ENCODE assay signal across 22 mouse cellular contexts in genomic region chr7:66185370-66185769, GRCm38 (mm10).
A peak's percentile ranks its signal among the peaks of the same experiment; 100 is the strongest.
DNase-seq lines count a peak whose midpoint lies in the region; ATAC-seq and TF ChIP-seq lines count a peak whose summit lies in the region.
"Had no signal": no experiment of that assay in that cellular context is flagged by ENCODE, and none has a peak within 500 bp of the region (broad histone marks: within the 10 kb centered on the region; RNA-seq: fewer than 3 reads in every experiment).

No protein-coding gene starts in this region.

- H3K4me1 ChIP-seq in forebrain, postnatal 0 days (ENCODE audit: insufficient read depth), result no peaks in the 10 kb centered on the region
- H3K4me1 ChIP-seq in forebrain, embryonic 10.5 days, result 0 out of 2 replicates have a peak, but pooled peaks cover 3% of the 10 kb centered on the region
- H3K4me1 ChIP-seq: forebrain, embryonic 12.5 days had no signal

- no peak for TF ChIP-seq CTCF in forebrain, postnatal 0 days (IDR thresholded peaks at IDR 0.05; ENCODE audit: low read depth)

- DNase-seq in forebrain, postnatal 0 days, result no peak
- DNase-seq in forebrain, embryonic 10.5 days (ENCODE audit: extremely low spot score, low spot score), result no peak
- peak; percentile 79 to 81 for DNase-seq in spleen, postnatal 36 days (ENCODE audit: low spot score in 2 of 2)
- DNase-seq in spleen, postnatal 14 days (ENCODE audit: low spot score in 2 of 2), result no peak
- peak; percentile 83 for DNase-seq in induced T-regulatory cell, adult 2 months (ENCODE audit: low read depth)
- DNase-seq in splenic B cell, adult 2 months (ENCODE audit: low read depth, low spot score), result peak; percentile 91
- DNase-seq in adrenal gland, postnatal 10 days, result no peak
- no peak for DNase-seq in layer of hippocampus, adult 8-10 months (ENCODE audit: low spot score in 2 of 2)
- DNase-seq: adrenal gland, postnatal 36 days; cerebellum, postnatal 10 days; gastrocnemius, adult 2 months; heart, postnatal 10 days; kidney, postnatal 25 days; lung, embryonic 14.5 days; lung, postnatal 4 days; right cerebral cortex, postnatal 14 days had no signal

- no peak overlapping the region for H3K27ac ChIP-seq in forebrain, postnatal 0 days (ENCODE audit: low read depth, low read length)
- no peak overlapping the region for H3K27ac ChIP-seq in forebrain, embryonic 10.5 days
- H3K27ac ChIP-seq: forebrain, embryonic 12.5 days; gastrocnemius, adult 2 months; hindbrain, embryonic 10.5 days; liver, embryonic 14.5 days had no signal

- no peak overlapping the region for H3K4me2 ChIP-seq in forebrain, postnatal 0 days (ENCODE audit: low read depth)
- H3K4me2 ChIP-seq: forebrain, embryonic 12.5 days; heart, embryonic 12.5 days; lung, embryonic 14.5 days had no signal

- no peaks in the 10 kb centered on the region for H3K27me3 ChIP-seq in forebrain, postnatal 0 days (ENCODE audit: insufficient read depth, low read length)
- no peaks in the 10 kb centered on the region for H3K27me3 ChIP-seq in forebrain, embryonic 10.5 days (ENCODE audit: poor library complexity, severe bottlenecking)
- no peaks in the 10 kb centered on the region for H3K27me3 ChIP-seq in splenic B cell, adult 2 months (ENCODE audit: control insufficient read depth, insufficient read depth, low read length, poor library complexity, severe bottlenecking)
- H3K27me3 ChIP-seq: forebrain, embryonic 12.5 days; heart, embryonic 12.5 days had no signal

- no peaks in the 10 kb centered on the region for H3K36me3 ChIP-seq in forebrain, postnatal 0 days (ENCODE audit: insufficient read depth)
- no peaks in the 10 kb centered on the region for H3K36me3 ChIP-seq in forebrain, embryonic 10.5 days (replicated peaks)
- no peaks in the 10 kb centered on the region for H3K36me3 ChIP-seq in splenic B cell, adult 2 months (ENCODE audit: control insufficient read depth, insufficient read depth, low read length, poor library complexity, severe bottlenecking)
- H3K36me3 ChIP-seq: forebrain, embryonic 12.5 days; heart, embryonic 12.5 days; hindbrain, embryonic 10.5 days had no signal

- peak; percentile 73 for ATAC-seq in forebrain, postnatal 0 days
- ATAC-seq: hindbrain, embryonic 16.5 days; intestine, postnatal 0 days had no signal

- H3K9ac ChIP-seq in forebrain, postnatal 0 days, result no peak overlapping the region
- H3K9ac ChIP-seq: forebrain, embryonic 12.5 days; heart, embryonic 12.5 days; liver, embryonic 14.5 days; lung, embryonic 14.5 days had no signal

- no peaks in the 10 kb centered on the region for H3K9me3 ChIP-seq in forebrain, postnatal 0 days (ENCODE audit: low read length)
- no peaks in the 10 kb centered on the region for H3K9me3 ChIP-seq in forebrain, embryonic 10.5 days
- H3K9me3 ChIP-seq: forebrain, embryonic 12.5 days; hindbrain, embryonic 10.5 days had no signal

- no peak overlapping the region for H3K4me3 ChIP-seq in forebrain, postnatal 0 days (ENCODE audit: low read depth, low read length)
- no peak overlapping the region for H3K4me3 ChIP-seq in forebrain, embryonic 10.5 days
- H3K4me3 ChIP-seq: forebrain, embryonic 12.5 days; gastrocnemius, adult 2 months; heart, embryonic 12.5 days; hindbrain, embryonic 10.5 days had no signal

- 75% methylated on average over 5 of the region's 5 CpGs for WGBS in forebrain, postnatal 0 days
- WGBS in forebrain, embryonic 10.5 days, result 91% methylated on average over 5 of the region's 5 CpGs

Comparison
In these comparisons a context has a peak if more than half of its experiments do, and no peak if none do; other contexts are left out.
1. DNase-seq: peak in spleen, postnatal 36 days (2 of 2), induced T-regulatory cell, adult 2 months (single experiment) and splenic B cell, adult 2 months (single experiment); none in forebrain, postnatal 0 days (single experiment), forebrain, embryonic 10.5 days (single experiment), spleen, postnatal 14 days (0 of 2), adrenal gland, postnatal 10 days (single experiment) and layer of hippocampus, adult 8-10 months (0 of 2).